Mouse (Mus musculus): ENCODE results near the gene Bbs9. TPM values are rescaled to one million over a fixed set of nuclear protein-coding genes. Genes with fewer than 3 reads are reported as not detected.

Gene Bbs9
- total RNA-seq, 1 experiment from 2014 or later: 8.6 TPM

DNA sequence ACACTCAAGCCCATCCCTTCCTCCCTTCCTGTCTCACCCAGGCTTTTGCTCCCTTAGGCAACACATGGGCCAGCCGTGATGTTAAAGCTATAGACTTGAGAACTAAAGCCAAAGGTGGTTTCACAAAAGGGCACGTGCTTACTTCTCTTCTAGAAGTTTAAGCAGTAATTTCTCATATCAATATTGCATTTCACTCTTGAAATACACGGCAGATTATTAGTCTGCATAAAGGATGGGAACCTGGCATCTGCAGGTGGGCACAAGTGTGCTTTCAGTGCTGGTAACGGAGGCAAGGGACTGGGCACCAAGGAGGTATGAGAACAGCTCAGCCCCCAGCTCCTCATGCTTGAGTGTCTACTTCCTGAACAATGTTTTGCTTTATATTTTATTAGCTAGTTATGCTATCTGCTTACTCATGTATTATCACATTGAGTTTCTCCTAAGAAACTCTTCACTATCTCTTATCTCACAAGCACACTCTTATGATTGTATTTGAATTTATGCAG lies 334.2 kb downstream of the Bbs9 start:
- ATAC-seq (replicated peaks; ENCODE audit: insufficient number of reproducible peaks, low FRiP score, low TSS enrichment, poor library complexity, severe bottlenecking): no peak

- no peak for ATAC-seq (replicated peaks; ENCODE audit: insufficient number of reproducible peaks, low FRiP score, low TSS enrichment, poor library complexity, severe bottlenecking)
Observed at GRCm38 (mm10) chr9:22810454-22810853, 334.9 kb downstream of the Bbs9 start.

- ATAC-seq (replicated peaks; ENCODE audit: insufficient number of reproducible peaks, low FRiP score, low TSS enrichment, poor library complexity, severe bottlenecking): no peak
Observed at GRCm38 (mm10) chr9:22811931-22812330, 336.4 kb downstream of the Bbs9 start.

DNA sequence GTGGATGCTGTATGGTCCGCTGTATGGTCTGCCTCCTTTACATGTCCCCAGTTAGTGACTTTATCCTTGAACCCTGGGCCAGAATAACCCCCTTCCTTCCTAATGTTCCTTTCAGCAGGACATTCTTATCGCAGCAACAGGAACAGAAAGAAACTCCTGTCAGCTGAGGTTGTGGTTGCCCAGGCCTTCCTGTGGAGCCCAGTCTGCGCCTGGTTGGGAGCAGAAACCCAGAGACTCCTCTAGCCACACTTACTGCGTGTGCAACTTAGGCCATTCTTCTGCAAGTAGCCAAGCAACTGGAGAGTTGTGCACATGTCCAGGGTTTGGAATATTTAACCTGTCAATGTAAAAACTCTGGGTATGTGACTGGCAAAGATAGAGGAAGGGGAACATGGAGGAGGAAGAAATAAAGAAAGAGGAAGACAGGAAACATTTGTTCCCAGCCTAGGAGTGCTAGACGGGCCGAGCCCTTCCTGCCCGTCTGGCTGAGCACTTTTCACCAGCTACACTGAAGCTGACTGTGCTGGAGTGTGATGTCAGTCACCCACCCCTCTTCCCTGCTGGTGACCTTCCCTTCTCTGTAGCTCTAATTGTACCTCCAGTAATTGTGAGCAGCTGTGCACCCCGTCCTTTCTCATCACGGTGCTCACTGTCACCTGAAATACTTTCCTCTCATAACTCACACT lies 339.0 kb downstream of the Bbs9 start:
- ATAC-seq (replicated peaks; ENCODE audit: insufficient number of reproducible peaks, low FRiP score, low TSS enrichment, poor library complexity, severe bottlenecking): no peak

DNA sequence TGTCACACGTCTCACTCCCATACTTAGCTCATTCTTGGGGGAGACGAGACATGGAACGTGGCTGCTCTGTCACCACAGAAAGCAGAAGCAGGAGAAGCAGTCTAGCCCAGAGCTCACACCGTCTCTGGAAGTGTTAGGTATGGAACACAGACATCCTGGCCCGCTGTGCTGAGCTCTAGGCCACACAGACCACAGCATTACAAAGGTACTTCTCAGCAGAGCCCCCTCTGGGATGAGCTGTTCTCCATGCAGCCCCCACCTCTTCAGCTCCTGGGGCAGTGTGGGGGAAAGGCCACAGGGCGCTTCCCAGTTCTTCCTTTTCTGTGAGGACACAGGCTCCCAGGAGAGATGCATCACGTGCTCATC lies 339.6 kb downstream of the Bbs9 start:
- ATAC-seq (replicated peaks; ENCODE audit: insufficient number of reproducible peaks, low FRiP score, low TSS enrichment, poor library complexity, severe bottlenecking): no peak

DNA sequence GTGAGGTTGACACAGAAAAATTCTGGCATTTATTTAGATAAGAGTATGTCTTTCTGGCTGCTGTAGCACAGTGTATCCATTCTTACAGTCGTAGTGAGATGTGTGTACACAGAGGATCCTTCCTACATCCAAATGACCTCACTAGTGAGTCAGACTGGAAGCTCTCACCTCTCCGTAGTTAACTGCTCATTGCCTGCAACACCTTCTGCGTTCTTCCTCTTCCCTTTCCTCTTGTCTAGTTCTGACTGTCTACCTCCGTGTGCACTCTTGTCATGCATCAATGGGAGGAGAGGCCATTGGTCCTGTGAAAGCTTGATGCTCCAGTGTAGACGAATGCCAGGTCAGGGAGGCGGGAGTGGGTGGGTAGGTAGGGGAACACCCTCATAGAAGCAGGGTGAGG lies 344.0 kb downstream of the Bbs9 start:
- no peak for ATAC-seq (replicated peaks; ENCODE audit: insufficient number of reproducible peaks, low FRiP score, low TSS enrichment, poor library complexity, severe bottlenecking)

DNA sequence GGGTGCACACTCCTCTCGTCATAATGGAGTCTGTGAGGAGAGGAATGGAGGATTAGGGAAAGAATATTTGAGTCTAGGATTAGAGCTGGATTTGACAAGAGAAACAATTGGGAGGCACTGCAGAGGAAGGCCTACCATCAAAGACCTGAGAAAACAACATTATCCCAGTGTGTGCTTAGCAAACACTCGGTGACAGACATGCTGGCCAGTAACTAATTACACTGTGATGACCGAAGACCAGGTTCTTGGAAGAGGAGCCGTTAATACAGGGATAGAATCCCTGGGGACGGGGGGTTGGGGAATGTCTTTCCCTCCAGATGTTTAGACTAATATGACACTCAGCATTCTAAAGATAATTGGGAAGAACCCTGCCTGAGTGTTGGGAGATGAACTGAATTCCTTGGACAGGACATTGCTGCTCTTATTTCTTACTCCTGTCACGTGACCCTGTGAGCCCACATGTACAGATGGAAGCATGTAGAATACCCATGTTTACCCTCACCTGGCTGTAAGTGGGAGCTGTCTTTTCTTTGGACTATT lies 345.2 kb downstream of the Bbs9 start:
- no peak for ATAC-seq (replicated peaks; ENCODE audit: insufficient number of reproducible peaks, low FRiP score, low TSS enrichment, poor library complexity, severe bottlenecking)

- ATAC-seq (replicated peaks; ENCODE audit: insufficient number of reproducible peaks, low FRiP score, low TSS enrichment, poor library complexity, severe bottlenecking): no peak
Observed at GRCm38 (mm10) chr9:22822770-22823169, 347.3 kb downstream of the Bbs9 start.

DNA sequence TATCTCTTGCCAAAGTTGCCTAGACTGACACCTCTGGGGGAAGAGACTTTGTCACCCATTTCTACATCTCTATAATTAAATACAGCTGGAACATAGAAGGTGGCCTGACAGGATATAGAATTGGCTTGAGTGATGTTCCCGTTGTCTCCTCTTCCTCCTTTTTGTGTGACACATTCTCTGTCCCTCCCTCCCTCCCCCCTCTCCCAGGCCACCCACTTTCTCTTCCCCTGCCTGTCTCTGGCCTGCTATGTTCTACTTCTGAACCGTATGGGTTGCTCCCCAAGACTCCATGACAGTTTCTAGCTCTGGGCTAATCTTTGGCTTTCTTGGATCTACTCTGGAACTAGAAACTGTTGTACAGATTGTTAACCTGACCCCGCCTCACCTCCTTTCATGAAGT lies 348.3 kb downstream of the Bbs9 start:
- ATAC-seq (replicated peaks; ENCODE audit: insufficient number of reproducible peaks, low FRiP score, low TSS enrichment, poor library complexity, severe bottlenecking): no peak

DNA sequence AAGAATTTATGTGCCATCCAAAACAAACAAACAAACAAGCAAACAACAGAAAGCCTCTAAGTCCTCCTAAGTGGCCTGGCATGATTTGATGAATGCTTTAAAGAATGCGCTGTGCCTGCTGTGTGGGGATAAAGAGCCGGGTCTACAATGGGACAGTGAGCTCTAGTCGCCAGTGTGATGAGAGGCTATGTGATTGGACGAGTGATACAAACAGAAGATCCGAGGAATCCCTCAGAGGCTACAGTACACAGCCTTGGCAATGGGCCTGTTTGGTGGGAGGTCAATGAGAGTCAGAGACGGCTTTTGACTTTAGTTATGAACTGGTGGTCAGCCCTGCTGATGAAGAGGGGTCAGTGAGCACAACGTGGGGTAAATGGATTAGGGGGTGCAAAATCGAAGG lies 349.4 kb downstream of the Bbs9 start:
- ATAC-seq (replicated peaks; ENCODE audit: insufficient number of reproducible peaks, low FRiP score, low TSS enrichment, poor library complexity, severe bottlenecking): no peak

GRCm38 (mm10) chr9:22826571-22826990 lies 351.1 kb downstream of the Bbs9 start:
- ATAC-seq (replicated peaks; ENCODE audit: insufficient number of reproducible peaks, low FRiP score, low TSS enrichment, poor library complexity, severe bottlenecking): no peak

DNA sequence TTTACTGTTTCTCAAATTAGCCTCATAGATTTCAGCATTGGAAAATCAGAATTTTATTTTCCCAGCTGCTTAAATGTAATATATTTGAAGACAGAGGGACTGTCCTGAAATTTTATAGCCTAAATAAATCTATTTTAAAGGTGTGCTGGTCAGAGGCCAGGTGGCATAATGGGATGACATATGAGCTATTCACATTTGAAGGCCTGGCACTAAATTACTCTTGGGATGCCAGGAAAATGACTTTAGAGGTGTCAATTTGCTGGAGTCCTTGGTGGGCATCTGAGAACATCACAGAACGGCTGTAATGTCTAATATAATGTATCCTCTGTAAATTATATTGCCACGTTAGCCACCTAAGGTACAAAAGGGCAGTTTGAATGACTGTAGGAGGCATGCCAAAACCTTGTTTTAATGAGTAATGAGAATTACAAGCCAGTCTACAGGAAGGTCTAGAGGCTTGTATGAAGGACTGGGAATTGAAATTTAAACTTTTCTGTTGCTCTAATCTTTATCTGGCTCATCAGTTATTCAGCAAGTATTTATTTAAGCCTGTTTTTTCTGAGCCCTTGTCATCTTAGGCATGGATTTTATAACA lies 351.8 kb downstream of the Bbs9 start:
- no peak for ATAC-seq (replicated peaks; ENCODE audit: insufficient number of reproducible peaks, low FRiP score, low TSS enrichment, poor library complexity, severe bottlenecking)

GRCm38 (mm10) chr9:22829212-22829960 lies 353.9 kb downstream of the Bbs9 start:
- ATAC-seq (replicated peaks; ENCODE audit: insufficient number of reproducible peaks, low FRiP score, low TSS enrichment, poor library complexity, severe bottlenecking): no peak

GRCm38 (mm10) chr9:22834994-22835512 lies 359.5 kb downstream of the Bbs9 start:
- no peak for ATAC-seq (replicated peaks; ENCODE audit: insufficient number of reproducible peaks, low FRiP score, low TSS enrichment, poor library complexity, severe bottlenecking)

- ATAC-seq (replicated peaks; ENCODE audit: insufficient number of reproducible peaks, low FRiP score, low TSS enrichment, poor library complexity, severe bottlenecking): no peak
Observed at GRCm38 (mm10) chr9:22837000-22837399, 361.5 kb downstream of the Bbs9 start.

GRCm38 (mm10) chr9:22837702-22838210 lies 362.2 kb downstream of the Bbs9 start:
- no peak for ATAC-seq (replicated peaks; ENCODE audit: insufficient number of reproducible peaks, low FRiP score, low TSS enrichment, poor library complexity, severe bottlenecking)

- no peak for ATAC-seq (replicated peaks; ENCODE audit: insufficient number of reproducible peaks, low FRiP score, low TSS enrichment, poor library complexity, severe bottlenecking)
Observed at GRCm38 (mm10) chr9:22846048-22846447, 370.5 kb downstream of the Bbs9 start.

- no peak for ATAC-seq (replicated peaks; ENCODE audit: insufficient number of reproducible peaks, low FRiP score, low TSS enrichment, poor library complexity, severe bottlenecking)
Observed at GRCm38 (mm10) chr9:22846783-22847182, 371.3 kb downstream of the Bbs9 start.

GRCm38 (mm10) chr9:22848800-22849199 lies 373.3 kb downstream of the Bbs9 start:
- ATAC-seq (replicated peaks; ENCODE audit: insufficient number of reproducible peaks, low FRiP score, low TSS enrichment, poor library complexity, severe bottlenecking): no peak

Measured in monocyte, adult 5-6 weeks (primary cell).